Mouse (Mus musculus) kidney, embryonic 14.5 days (tissue): ENCODE data around the gene Zhx3. TPM values are rescaled to one million over a fixed set of nuclear protein-coding genes. Genes with fewer than 3 reads are reported as not detected.

Experiments
- ATAC-seq: fragments of 200-750 bp; cut with Nextera tagmentation; 2 replicates; pipeline ENCODE4 v1.8.0; 2017; ENCODE audit warnings: moderate number of reproducible peaks, mild to moderate bottlenecking, moderate TSS enrichment, moderate library complexity; ENCODE audit not compliant: low FRiP score, low TSS enrichment
- H3K27ac ChIP-seq: fragments of 300-500 bp; sonication (generic); 2 replicates; pipeline ENCODE4 v1.5.1; 2014; ENCODE audit warnings: low read depth, mild to moderate bottlenecking, low read length, moderate library complexity, mixed read lengths
- H3K27me3 ChIP-seq: fragments of 300-500 bp; sonication (generic); 2 replicates; pipeline ENCODE4 v1.6.1; 2014; ENCODE audit warnings: mild to moderate bottlenecking, low read length; ENCODE audit not compliant: control insufficient read depth, insufficient read depth
- H3K36me3 ChIP-seq: fragments of 300-500 bp; sonication (generic); 2 replicates; pipeline ENCODE4 v1.6.1; 2014; ENCODE audit warnings: low read length, mixed read lengths; ENCODE audit not compliant: control insufficient read depth, insufficient read depth
- H3K4me1 ChIP-seq: fragments of 300-500 bp; sonication (generic); 2 replicates; pipeline ENCODE4 v1.6.1; 2014; ENCODE audit warnings: low read length, mixed read lengths; ENCODE audit not compliant: control insufficient read depth, insufficient read depth
- H3K4me2 ChIP-seq: fragments of 300-500 bp; sonication (generic); replicated peaks from 2 replicates; pipeline ENCODE4 v1.6.1; 2014; ENCODE audit warnings: low read depth, mild to moderate bottlenecking, low read length
- H3K4me3 ChIP-seq: fragments of 300-500 bp; sonication (generic); 2 replicates; pipeline ENCODE4 v1.5.1; 2014; ENCODE audit warnings: mild to moderate bottlenecking, low read length
- H3K9ac ChIP-seq: fragments of 300-500 bp; sonication (generic); 2 replicates; pipeline ENCODE4 v1.6.1; 2014; ENCODE audit warnings: low read depth, mild to moderate bottlenecking, low read length, moderate library complexity
- H3K9me3 ChIP-seq: fragments of 300-500 bp; sonication (generic); 2 replicates; pipeline ENCODE4 v1.6.1; 2016; ENCODE audit warnings: low read length; ENCODE audit not compliant: control insufficient read depth
- WGBS: fragments of 180-500 bp; shearing (Covaris S2); extraction: QIAGEN DNeasy Blood & Tissue Kit; methylation state at CpG from one replicate; pipeline ENCODE4 v1.1.7; 2014; 5-methylcytosine and 5-hydroxymethylcytosine counted together
- polyA plus RNA-seq: library from polyadenylated mRNA; unstranded; fragments of >200 nt; fragmentation: Nextera tagmentation; extraction: Ambion mirVana; gene quantifications from 2 replicates; pipeline ENCODE4 v1.2.1, GENCODE M21; 2014

Zhx3 gene
- polyA plus RNA-seq, 1 experiment from 2014 or later = 10.2 TPM

DNA sequence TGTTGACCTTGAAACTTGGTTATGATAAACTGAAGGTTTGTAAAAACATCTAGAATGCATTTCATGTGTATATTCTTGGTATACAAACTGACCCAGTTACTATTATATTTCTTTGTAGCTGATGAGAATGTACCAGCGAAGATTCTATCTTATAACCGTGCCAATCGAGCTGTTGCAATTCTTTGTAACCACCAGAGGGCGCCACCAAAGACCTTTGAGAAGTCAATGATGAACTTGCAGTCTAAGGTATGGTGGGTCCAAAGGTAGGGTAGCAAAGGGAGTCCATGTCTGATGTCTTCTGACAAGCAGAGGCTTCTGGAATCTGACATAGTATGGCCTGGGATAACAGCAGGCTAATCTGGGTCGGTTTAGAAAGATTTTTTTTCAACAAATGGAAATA is 155.5 kb downstream of the Zhx3 start:
- Histone ChIP-seq H3K27ac (no peak overlapping the region), H3K9me3 (no peaks in the 10 kb centered on the region), H3K4me1 (no peaks in the 10 kb centered on the region), H3K4me3 (no peak overlapping the region), H3K36me3 (peaks cover 89% of the 10 kb centered on the region), H3K9ac (no peak overlapping the region), H3K4me2 (no peak overlapping the region), H3K27me3 (no peaks in the 10 kb centered on the region)
- 77% methylated on average over 5 of the region's 5 CpGs for WGBS
- no peak for ATAC-seq

DNA sequence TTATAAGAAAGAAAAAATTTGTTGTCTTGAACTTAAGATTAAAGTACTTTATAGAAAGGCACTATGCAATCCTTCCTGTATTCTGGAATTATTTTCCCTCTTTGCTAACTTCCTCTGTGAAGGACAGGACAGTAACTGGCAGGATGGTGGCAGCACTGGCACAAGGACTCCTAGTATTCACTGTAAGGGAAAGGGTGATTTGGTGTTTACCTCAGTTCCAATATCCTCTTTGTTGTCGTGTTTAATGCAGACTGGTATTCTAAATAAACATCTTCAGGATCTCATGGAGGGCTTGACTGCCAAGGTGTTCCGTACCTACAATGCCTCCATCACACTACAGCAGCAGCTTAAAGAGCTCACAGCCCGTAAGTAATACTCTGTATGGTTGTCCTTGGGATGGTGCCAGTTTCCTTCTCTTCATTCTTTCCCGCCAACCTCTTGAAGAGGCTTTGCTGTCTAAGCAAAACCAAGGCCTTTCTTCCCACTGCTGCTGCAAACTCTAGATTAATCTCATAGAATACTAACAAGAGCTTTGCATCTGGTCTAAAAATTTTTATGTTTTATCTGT is 157.3 kb downstream of the Zhx3 start:
- Histone ChIP-seq H3K4me2 (no peak overlapping the region), H3K4me3 (no peak overlapping the region), H3K9me3 (no peaks in the 10 kb centered on the region), H3K4me1 (no peaks in the 10 kb centered on the region), H3K9ac (no peak overlapping the region), H3K27me3 (no peaks in the 10 kb centered on the region), H3K36me3 (peaks cover 89% of the 10 kb centered on the region), H3K27ac (no peak overlapping the region)
- 88% methylated on average over 4 of the region's 4 CpGs for WGBS
- no peak for ATAC-seq

DNA sequence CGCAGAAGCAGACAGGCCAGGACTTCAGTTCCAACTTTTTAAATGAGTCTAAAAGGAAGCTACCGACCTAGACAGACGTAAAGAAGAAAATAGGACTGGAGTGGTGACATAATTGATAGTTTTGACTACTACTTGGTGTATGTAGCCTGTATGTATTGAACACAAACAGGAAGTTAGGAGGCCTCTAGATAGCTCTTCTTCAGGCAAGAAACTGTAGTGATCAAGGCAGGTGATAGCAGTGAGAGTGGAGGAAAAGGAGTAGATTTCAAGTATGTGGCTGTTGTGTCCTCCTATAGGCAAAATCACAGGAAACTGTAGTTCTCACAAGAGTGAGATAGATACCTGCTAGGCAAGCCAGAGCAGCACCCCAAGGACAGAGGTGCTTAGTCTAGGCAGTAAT is 165.1 kb downstream of the Zhx3 start:
- H3K36me3 ChIP-seq = peaks cover 80% of the 10 kb centered on the region
- H3K4me3 ChIP-seq = no peak overlapping the region
- H3K4me1 ChIP-seq = no peaks in the 10 kb centered on the region
- no peaks in the 10 kb centered on the region for H3K27me3 ChIP-seq
- no peak for ATAC-seq
- H3K9ac ChIP-seq = no peak overlapping the region
- no peaks in the 10 kb centered on the region for H3K9me3 ChIP-seq
- no peak overlapping the region for H3K4me2 ChIP-seq
- 90% methylated on average over 3 of the region's 3 CpGs for WGBS
- no peak overlapping the region for H3K27ac ChIP-seq

DNA sequence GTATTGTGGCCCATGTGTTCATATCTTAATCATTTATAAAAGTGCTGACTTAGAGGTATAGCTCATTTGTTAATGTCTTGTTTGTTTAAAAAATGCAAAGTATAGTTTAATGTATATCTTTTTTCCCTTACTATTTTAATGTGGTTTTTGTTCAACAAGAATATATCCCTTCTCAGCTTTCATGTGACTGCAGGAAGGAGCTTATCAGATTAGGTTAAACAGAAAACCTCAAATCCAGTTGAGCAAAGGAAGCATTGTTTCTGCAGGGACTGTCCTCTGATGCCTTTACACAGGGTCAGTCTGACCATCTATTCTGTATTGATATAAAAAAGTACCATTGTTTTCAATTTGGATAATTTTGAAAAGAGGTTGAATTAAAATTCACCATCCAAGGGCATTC is 170.0 kb downstream of the Zhx3 start:
- no peak overlapping the region for H3K9ac ChIP-seq
- no peak overlapping the region for H3K4me2 ChIP-seq
- H3K4me1 ChIP-seq = no peaks in the 10 kb centered on the region
- H3K4me3 ChIP-seq = no peak overlapping the region
- peaks cover 85% of the 10 kb centered on the region for H3K36me3 ChIP-seq
- no peaks in the 10 kb centered on the region for H3K9me3 ChIP-seq
- no peak for ATAC-seq
- no peak overlapping the region for H3K27ac ChIP-seq
- no peaks in the 10 kb centered on the region for H3K27me3 ChIP-seq

DNA sequence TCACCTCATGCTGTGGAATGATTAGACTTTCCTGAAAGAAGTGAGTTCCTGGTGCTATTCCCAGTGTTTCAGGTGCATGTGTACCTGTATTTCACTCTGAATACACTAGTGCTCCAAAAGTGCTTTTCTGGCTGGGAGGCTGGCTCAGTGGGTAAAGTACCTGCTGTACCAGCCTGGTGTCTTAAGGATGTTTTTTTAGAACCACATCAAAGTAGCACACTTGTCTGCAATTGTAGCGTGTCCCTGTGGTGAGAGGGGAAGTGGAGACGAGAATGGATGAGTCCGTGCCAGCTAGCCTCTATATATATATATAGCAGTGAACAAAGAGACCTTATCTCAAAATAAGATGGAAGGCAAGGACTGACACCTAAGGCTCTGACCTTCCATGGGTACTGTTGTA is 171.2 kb downstream of the Zhx3 start:
- peaks cover 80% of the 10 kb centered on the region for H3K36me3 ChIP-seq
- H3K27me3 ChIP-seq = no peaks in the 10 kb centered on the region
- no peak overlapping the region for H3K9ac ChIP-seq
- ATAC-seq = no peak
- no peaks in the 10 kb centered on the region for H3K4me1 ChIP-seq
- no peak overlapping the region for H3K4me2 ChIP-seq
- no peaks in the 10 kb centered on the region for H3K9me3 ChIP-seq
- no peak overlapping the region for H3K27ac ChIP-seq
- 85% methylated on average over 3 of the region's 3 CpGs for WGBS
- H3K4me3 ChIP-seq = no peak overlapping the region

DNA sequence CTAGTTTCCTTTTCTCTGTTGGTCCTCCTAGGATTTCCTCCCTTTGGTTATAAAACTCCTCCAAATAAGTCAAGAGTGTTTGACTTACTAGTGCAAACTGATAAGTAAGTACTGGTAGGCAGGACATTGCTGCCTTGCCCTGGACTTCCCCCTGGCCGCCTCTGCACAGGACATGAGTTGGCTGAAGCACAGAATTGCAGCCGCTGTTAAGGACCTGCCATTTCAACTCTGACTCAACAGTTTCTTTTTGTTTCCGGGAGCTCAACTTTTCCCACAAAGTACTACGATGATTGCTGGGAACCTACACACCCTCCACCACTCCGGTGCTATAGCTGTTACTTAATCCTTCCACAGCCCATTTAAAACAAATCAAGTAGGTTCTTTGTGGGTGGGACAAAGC is 172.5 kb downstream of the Zhx3 start:
- H3K27ac ChIP-seq = no peak overlapping the region
- no peak for ATAC-seq
- H3K27me3 ChIP-seq = no peaks in the 10 kb centered on the region
- no peak overlapping the region for H3K4me2 ChIP-seq
- no peak overlapping the region for H3K9ac ChIP-seq
- no peaks in the 10 kb centered on the region for H3K4me1 ChIP-seq
- H3K9me3 ChIP-seq = no peaks in the 10 kb centered on the region
- H3K4me3 ChIP-seq = no peak overlapping the region
- WGBS = 83% methylated on average over 5 of the region's 5 CpGs
- H3K36me3 ChIP-seq = peaks cover 74% of the 10 kb centered on the region

Other genes starting within 250 kb of the Zhx3 start
- gene Top1, start 227.1 kb downstream of the Zhx3 start, polyA plus RNA-seq = 108 and 120 TPM in 2 replicates
- gene Plcg1, start 141.7 kb downstream of the Zhx3 start, polyA plus RNA-seq = 32.9 and 60.3 TPM in 2 replicates
- gene Lpin3, start 7.7 kb upstream of the Zhx3 start, polyA plus RNA-seq = 1.1 and 1.9 TPM in 2 replicates
- 2.0 and 3.5 TPM in 2 replicates for gene Emilin3, start 39.3 kb upstream of the Zhx3 start, polyA plus RNA-seq
- 37.7 and 41.4 TPM in 2 replicates for gene Chd6, start 236.1 kb upstream of the Zhx3 start, polyA plus RNA-seq